Mouse (Mus musculus): ENCODE data around the gene Hist1h1d.

Gene Hist1h1d

GRCm38 (mm10) chr13:23552962-23553361 lies at the start of gene Hist1h1d:
Gene Hist1h1d (plus strand): TSS chr13:23553262.

GRCm38 (mm10) chr13:23503797-23504196 lies 49.3 kb upstream of the Hist1h1d start:
- WGBS, result 6% methylated on average over 9 of the region's 9 CpGs

- 44% methylated on average over 14 of the region's 14 CpGs for WGBS
Measured at GRCm38 (mm10) chr13:23505662-23506345, 47.3 kb upstream of the Hist1h1d start.

GRCm38 (mm10) chr13:23506351-23506750 lies 46.7 kb upstream of the Hist1h1d start:
- WGBS, result 55% methylated on average over 13 of the region's 13 CpGs

GRCm38 (mm10) chr13:23506819-23507515 lies 46.1 kb upstream of the Hist1h1d start:
- 54% methylated on average over 14 of the region's 14 CpGs for WGBS

GRCm38 (mm10) chr13:23510127-23510526 lies 42.9 kb upstream of the Hist1h1d start:
- WGBS, result 73% methylated on average over 1 of the region's 1 CpGs

- WGBS, result 100% methylated on average over 1 of the region's 1 CpGs
Measured at GRCm38 (mm10) chr13:23513517-23513916, 39.5 kb upstream of the Hist1h1d start.

- 85% methylated on average over 5 of the region's 5 CpGs for WGBS
Measured at GRCm38 (mm10) chr13:23515281-23515680, 37.8 kb upstream of the Hist1h1d start.

- 66% methylated on average over 15 of the region's 15 CpGs for WGBS
Measured at GRCm38 (mm10) chr13:23515826-23516620, 37.0 kb upstream of the Hist1h1d start.

GRCm38 (mm10) chr13:23516822-23517602 lies 36.0 kb upstream of the Hist1h1d start:
- under 1% methylated on average over 19 of the region's 19 CpGs for WGBS

GRCm38 (mm10) chr13:23517603-23518294 lies 35.3 kb upstream of the Hist1h1d start:
- under 1% methylated on average over 27 of the region's 27 CpGs for WGBS

- under 1% methylated on average over 6 of the region's 6 CpGs for WGBS
Measured at GRCm38 (mm10) chr13:23518295-23518603, 34.8 kb upstream of the Hist1h1d start.

- WGBS, result under 1% methylated on average over 6 of the region's 6 CpGs
Measured at GRCm38 (mm10) chr13:23518885-23519284, 34.2 kb upstream of the Hist1h1d start.

- WGBS, result under 1% methylated on average over 10 of the region's 10 CpGs
Measured at GRCm38 (mm10) chr13:23519416-23519815, 33.6 kb upstream of the Hist1h1d start.

GRCm38 (mm10) chr13:23521703-23522102 lies 31.4 kb upstream of the Hist1h1d start:
- WGBS, result 1% methylated on average over 14 of the region's 14 CpGs

GRCm38 (mm10) chr13:23523976-23524375 lies 29.1 kb upstream of the Hist1h1d start:
- WGBS, result 44% methylated on average over 5 of the region's 5 CpGs

- WGBS, result 12% methylated on average over 5 of the region's 5 CpGs
Measured at GRCm38 (mm10) chr13:23524654-23525053, 28.4 kb upstream of the Hist1h1d start.

GRCm38 (mm10) chr13:23525901-23526300 lies 27.2 kb upstream of the Hist1h1d start:
- 4% methylated on average over 10 of the region's 10 CpGs for WGBS

- WGBS, result under 1% methylated on average over 17 of the region's 17 CpGs
Measured at GRCm38 (mm10) chr13:23526312-23526711, 26.8 kb upstream of the Hist1h1d start.

GRCm38 (mm10) chr13:23529005-23529404 lies 24.1 kb upstream of the Hist1h1d start:
- 86% methylated on average over 5 of the region's 5 CpGs for WGBS

GRCm38 (mm10) chr13:23529480-23530165 lies 23.4 kb upstream of the Hist1h1d start:
- 26% methylated on average over 2 of the region's 2 CpGs for WGBS
